Mouse (Mus musculus): ENCODE measurements around the gene Pqbp1.
"Not testable (repeated sequence)": the region's sequence is repeated elsewhere in the genome, so short reads cannot be mapped to it uniquely, and the experiment has no call there.

Pqbp1 gene

GRCm38 (mm10) chrX:7898880-7899874, at the start of gene Pqbp1, which contains the start of gene Timm17b:
Gene Pqbp1 (minus strand): TSS chrX:7899269.
Gene Timm17b (plus strand): TSS chrX:7899357.
- peak; percentile 92 for DNase-seq

GRCm38 (mm10) chrX:7947900-7948492, 48.9 kb upstream of the Pqbp1 start:
- DNase-seq = peak; percentile 95

GRCm38 (mm10) chrX:7947108-7947899, 48.2 kb upstream of the Pqbp1 start, which contains the start of gene Hdac6:
Gene Hdac6 (minus strand): TSS chrX:7947889.
- peak; percentile 45 for DNase-seq

- no peak for DNase-seq
Observed at GRCm38 (mm10) chrX:7945618-7946017, 46.5 kb upstream of the Pqbp1 start.

GRCm38 (mm10) chrX:7937667-7938066, 38.6 kb upstream of the Pqbp1 start:
- DNase-seq = no peak

GRCm38 (mm10) chrX:7936874-7937273, 37.8 kb upstream of the Pqbp1 start:
- DNase-seq = no peak

- DNase-seq = no peak
Observed at GRCm38 (mm10) chrX:7928270-7928790, 29.3 kb upstream of the Pqbp1 start, which contains the start of gene Eras. Gene Eras (minus strand): TSS chrX:7928607.

GRCm38 (mm10) chrX:7927116-7927515, 28.0 kb upstream of the Pqbp1 start:
- no peak for DNase-seq

GRCm38 (mm10) chrX:7926266-7926665, 27.2 kb upstream of the Pqbp1 start:
- DNase-seq = no peak

GRCm38 (mm10) chrX:7922032-7922431, 23.0 kb upstream of the Pqbp1 start:
- DNase-seq = no peak

GRCm38 (mm10) chrX:7919601-7920383, 20.7 kb upstream of the Pqbp1 start, which contains the start of gene Pcsk1n:
Gene Pcsk1n (plus strand): TSS chrX:7919822.
- DNase-seq = peak; percentile 69

- DNase-seq = not testable (repeated sequence)
Observed at GRCm38 (mm10) chrX:7917960-7918359, 18.9 kb upstream of the Pqbp1 start.

- DNase-seq = peak; percentile 58
Observed at GRCm38 (mm10) chrX:7915669-7916068, 16.6 kb upstream of the Pqbp1 start.

GRCm38 (mm10) chrX:7910473-7910872, 11.4 kb upstream of the Pqbp1 start:
- no peak for DNase-seq

GRCm38 (mm10) chrX:7909242-7909641, 10.2 kb upstream of the Pqbp1 start, which contains the start of gene Gm10490:
Gene Gm10490 (plus strand): TSS chrX:7909542.
- DNase-seq = not testable (repeated sequence)

GRCm38 (mm10) chrX:7907735-7908134, 8.7 kb upstream of the Pqbp1 start, which contains the start of gene Gm10491:
Gene Gm10491 (minus strand): TSS chrX:7907835.
- DNase-seq = no peak

GRCm38 (mm10) chrX:7904441-7904840, 5.4 kb upstream of the Pqbp1 start:
- DNase-seq = no peak

- DNase-seq = peak; percentile 34
Observed at GRCm38 (mm10) chrX:7898211-7898610, 858 bp downstream of the Pqbp1 start.

GRCm38 (mm10) chrX:7883841-7884567, 15.1 kb downstream of the Pqbp1 start, which contains the start of gene Slc35a2:
Gene Slc35a2 (plus strand): TSS chrX:7884028.
- DNase-seq = peak; percentile 92

GRCm38 (mm10) chrX:7879819-7880218, 19.2 kb downstream of the Pqbp1 start:
- peak; percentile 86 for DNase-seq

- DNase-seq = peak; percentile 67
Observed at GRCm38 (mm10) chrX:7878495-7878894, 20.6 kb downstream of the Pqbp1 start.
